7 mouse cellular contexts compared by ENCODE assay signal in genomic region chr17:33828892-33829291, GRCm38 (mm10). TPM values are rescaled to one million over a fixed set of nuclear protein-coding genes. Genes with fewer than 3 reads are reported as not detected.
DNase-seq lines count a peak whose midpoint lies in the region; ATAC-seq and TF ChIP-seq lines count a peak whose summit lies in the region.

No protein-coding gene starts in this region.

- H3K4me2 ChIP-seq in heart, embryonic 14.5 days (ENCODE audit: low read length): peak overlapping the region; percentile 32; the same call in 1 of the 2 replicates
- H3K4me2 ChIP-seq in liver, embryonic 15.5 days: no peak overlapping the region
- no peak overlapping the region for H3K4me2 ChIP-seq in hindbrain, embryonic 14.5 days (replicated peaks)

- CTCF ChIA-PET in Patski (lab: Charles Lee): interaction anchor here (1.3 to 4.6 kb wide), 2 partner anchors 12 to 50 kb away, joined by 4 to 18 read pairs; no protein-coding TSS in a partner anchor

- TF ChIP-seq CTCF in Patski (IDR thresholded peaks at IDR 0.05): peak; percentile 5

- no peak overlapping the region for H3K4me3 ChIP-seq in heart, embryonic 14.5 days (ENCODE audit: control insufficient read depth in 1 of 2, insufficient read depth in 1 of 2, low read depth in 1 of 2, low read length in 2 of 2)
- H3K4me3 ChIP-seq in liver, embryonic 15.5 days (replicated peaks): no peak overlapping the region
- no peak overlapping the region for H3K4me3 ChIP-seq in hindbrain, embryonic 14.5 days (replicated peaks; ENCODE audit: low read length)

- peak; percentile 59 for ATAC-seq in Patski
- peak; percentile 41; the same call in 1 of the 2 replicates for ATAC-seq in heart, embryonic 14.5 days (ENCODE audit: insufficient number of reproducible peaks, insufficient read depth, low FRiP score, low read depth)
- no peak for ATAC-seq in liver, embryonic 15.5 days (ENCODE audit: insufficient read depth)
- ATAC-seq in granulocyte monocyte progenitor cell, adult 5-6 weeks (replicated peaks; ENCODE audit: poor library complexity, severe bottlenecking): no peak
- no peak for ATAC-seq in megakaryocyte-erythroid progenitor cell, adult 5-6 weeks (replicated peaks; ENCODE audit: low FRiP score, low TSS enrichment, poor library complexity, severe bottlenecking)
- ATAC-seq in hindbrain, embryonic 14.5 days (ENCODE audit: low FRiP score): no peak

- peaks cover 58% of the 10 kb centered on the region for H3K36me3 ChIP-seq in heart, embryonic 14.5 days (ENCODE audit: control insufficient read depth, insufficient read depth, low read length)
- H3K36me3 ChIP-seq in liver, embryonic 15.5 days (replicated peaks): peaks cover 57% of the 10 kb centered on the region
- peaks cover 59% of the 10 kb centered on the region for H3K36me3 ChIP-seq in hindbrain, embryonic 14.5 days (replicated peaks; ENCODE audit: control insufficient read depth, insufficient read depth)

- H3K9ac ChIP-seq in heart, embryonic 14.5 days (ENCODE audit: low read length): no peak overlapping the region
- no peak overlapping the region for H3K9ac ChIP-seq in liver, embryonic 15.5 days
- no peak overlapping the region for H3K9ac ChIP-seq in hindbrain, embryonic 14.5 days

- in situ Hi-C loops in Patski (cut with MboI; ENCODE audit: low pct_unique_long_range_greater_than_20kb): loop anchor here (5.0 to 10.0 kb wide), 2 partner anchors 294 to 387 kb away; no protein-coding TSS in a partner anchor

- POLR2A ChIA-PET in Patski (lab: Charles Lee): no interaction called here

- WGBS in heart, embryonic 14.5 days: 18% methylated on average over 2 of the region's 2 CpGs
- WGBS in liver, embryonic 15.5 days (ENCODE audit: insufficient replicate concordance): 68% methylated on average over 2 of the region's 2 CpGs
- WGBS in hindbrain, embryonic 14.5 days: 75% methylated on average over 2 of the region's 2 CpGs

- DNase-seq in Patski (ENCODE audit: low read depth, low spot score): peak; percentile 68
- DNase-seq in adrenal gland, adult 8-10 months: peak; percentile 91
- no peak for DNase-seq in hindbrain, embryonic 14.5 days (ENCODE audit: low spot score)

- no peaks in the 10 kb centered on the region for H3K27me3 ChIP-seq in Patski
- no peaks in the 10 kb centered on the region for H3K27me3 ChIP-seq in heart, embryonic 14.5 days (ENCODE audit: control insufficient read depth, insufficient read depth, low read length)
- H3K27me3 ChIP-seq in liver, embryonic 15.5 days: no peaks in the 10 kb centered on the region
- H3K27me3 ChIP-seq in hindbrain, embryonic 14.5 days (ENCODE audit: control insufficient read depth, insufficient read depth, low read length): no peaks in the 10 kb centered on the region

- H3K4me1 ChIP-seq in heart, embryonic 14.5 days (ENCODE audit: control insufficient read depth in 2 of 2, insufficient read depth in 2 of 2, low read length in 2 of 2): peaks cover 4 to 28% of the 10 kb centered on the region in 2 experiments
- peaks cover 26% of the 10 kb centered on the region for H3K4me1 ChIP-seq in liver, embryonic 15.5 days (replicated peaks)
- peaks cover 9% of the 10 kb centered on the region for H3K4me1 ChIP-seq in hindbrain, embryonic 14.5 days (replicated peaks; ENCODE audit: control insufficient read depth, insufficient read depth, low read length)

- peak overlapping the region; percentile 30 to 64; a peak in 3 of 4 replicates for H3K27ac ChIP-seq in heart, embryonic 14.5 days (replicated peaks in 1 of 2; ENCODE audit: control insufficient read depth in 1 of 2, insufficient read depth in 1 of 2, low read depth in 2 of 2, low read length in 2 of 2)
- peak overlapping the region; percentile 46 for H3K27ac ChIP-seq in liver, embryonic 15.5 days (replicated peaks)
- H3K27ac ChIP-seq in hindbrain, embryonic 14.5 days: no peak overlapping the region

- no peaks in the 10 kb centered on the region for H3K9me3 ChIP-seq in heart, embryonic 14.5 days (ENCODE audit: control insufficient read depth, low read length)
- no peaks in the 10 kb centered on the region for H3K9me3 ChIP-seq in liver, embryonic 15.5 days (replicated peaks)
- H3K9me3 ChIP-seq in hindbrain, embryonic 14.5 days (ENCODE audit: control insufficient read depth, low read length): no peaks in the 10 kb centered on the region

RNA-seq across cellular contexts. Expression of gene Ndufa7, which starts 4.5 kb away (rescaled TPM):
- polyA plus RNA-seq in Patski (2021): 361 TPM
- total RNA-seq in adrenal gland, adult 8-10 months (2022): 100 to 1,000 TPM; 371 to 504 (median 430) TPM
- 628 and 707 TPM in 2 replicates for polyA plus RNA-seq in heart, embryonic 14.5 days (2014; fragmentation: Nextera tagmentation; extraction: Ambion mirVana)
- polyA plus RNA-seq in liver, embryonic 15.5 days (2015; fragmentation: Nextera tagmentation; extraction: Ambion mirVana): 240 and 251 TPM in 2 replicates
- total RNA-seq in granulocyte monocyte progenitor cell, adult 5-6 weeks (2014; fragmentation: Nextera tagmentation): 282 and 300 TPM in 2 replicates
- total RNA-seq in granulocyte monocyte progenitor cell, adult 5-6 weeks (2017): 133 and 200 TPM in 2 replicates
- 261 and 275 TPM in 2 replicates for total RNA-seq in megakaryocyte-erythroid progenitor cell, adult 5-6 weeks (2014; fragmentation: Nextera tagmentation)
- total RNA-seq in megakaryocyte-erythroid progenitor cell, adult 5-6 weeks (2017): 85.6 and 250 TPM in 2 replicates
- 487 and 568 TPM in 2 replicates for polyA plus RNA-seq in hindbrain, embryonic 14.5 days (2014; fragmentation: Nextera tagmentation; extraction: Ambion mirVana)

RNA-seq across cellular contexts. Expression of gene Rps28, which starts 4.5 kb away (rescaled TPM):
- polyA plus RNA-seq in Patski (2021): 1,207 TPM
- total RNA-seq in adrenal gland, adult 8-10 months (2022): 1,000 to 10,000 TPM; 1,538 to 1,820 (median 1,607) TPM
- polyA plus RNA-seq in heart, embryonic 14.5 days (2014; fragmentation: Nextera tagmentation; extraction: Ambion mirVana): 653 and 768 TPM in 2 replicates
- polyA plus RNA-seq in liver, embryonic 15.5 days (2015; fragmentation: Nextera tagmentation; extraction: Ambion mirVana): 356 and 444 TPM in 2 replicates
- 3,502 and 3,517 TPM in 2 replicates for total RNA-seq in granulocyte monocyte progenitor cell, adult 5-6 weeks (2014; fragmentation: Nextera tagmentation)
- total RNA-seq in granulocyte monocyte progenitor cell, adult 5-6 weeks (2017): 2,416 and 2,576 TPM in 2 replicates
- total RNA-seq in megakaryocyte-erythroid progenitor cell, adult 5-6 weeks (2014; fragmentation: Nextera tagmentation): 3,294 and 3,898 TPM in 2 replicates
- total RNA-seq in megakaryocyte-erythroid progenitor cell, adult 5-6 weeks (2017): 3,120 and 3,626 TPM in 2 replicates
- 580 and 749 TPM in 2 replicates for polyA plus RNA-seq in hindbrain, embryonic 14.5 days (2014; fragmentation: Nextera tagmentation; extraction: Ambion mirVana)

RNA-seq across cellular contexts. Expression of gene Cd320, which starts 14.0 kb away (rescaled TPM):
- 43.1 TPM for polyA plus RNA-seq in Patski (2021)
- 10 to 100 TPM; 29.5 to 63.3 (median 37.6) TPM for total RNA-seq in adrenal gland, adult 8-10 months (2022)
- polyA plus RNA-seq in heart, embryonic 14.5 days (2014; fragmentation: Nextera tagmentation; extraction: Ambion mirVana): 43.5 and 49.2 TPM in 2 replicates
- polyA plus RNA-seq in liver, embryonic 15.5 days (2015; fragmentation: Nextera tagmentation; extraction: Ambion mirVana): 14.4 and 14.7 TPM in 2 replicates
- 21.9 and 35.5 TPM in 2 replicates for total RNA-seq in granulocyte monocyte progenitor cell, adult 5-6 weeks (2014; fragmentation: Nextera tagmentation)
- 20.3 and 31.3 TPM in 2 replicates for total RNA-seq in granulocyte monocyte progenitor cell, adult 5-6 weeks (2017)
- 11.4 and 19.2 TPM in 2 replicates for total RNA-seq in megakaryocyte-erythroid progenitor cell, adult 5-6 weeks (2014; fragmentation: Nextera tagmentation)
- total RNA-seq in megakaryocyte-erythroid progenitor cell, adult 5-6 weeks (2017): 14.1 and 19.6 TPM in 2 replicates
- polyA plus RNA-seq in hindbrain, embryonic 14.5 days (2014; fragmentation: Nextera tagmentation; extraction: Ambion mirVana): 57.5 and 59.6 TPM in 2 replicates

RNA-seq across cellular contexts. Expression of gene Kank3, which starts 18.6 kb away (rescaled TPM):
- polyA plus RNA-seq in Patski (2021): 4.1 TPM
- total RNA-seq in adrenal gland, adult 8-10 months (2022): 100 to 1,000 TPM in 3 of 4 experiments, 10 to 100 TPM in 1; 69.8 to 130 (median 111) TPM
- 53.8 and 54.2 TPM in 2 replicates for polyA plus RNA-seq in heart, embryonic 14.5 days (2014; fragmentation: Nextera tagmentation; extraction: Ambion mirVana)
- 10.4 and 12.8 TPM in 2 replicates for polyA plus RNA-seq in liver, embryonic 15.5 days (2015; fragmentation: Nextera tagmentation; extraction: Ambion mirVana)
- 17.5 and 21.0 TPM in 2 replicates for total RNA-seq in granulocyte monocyte progenitor cell, adult 5-6 weeks (2014; fragmentation: Nextera tagmentation)
- total RNA-seq in granulocyte monocyte progenitor cell, adult 5-6 weeks (2017): 5.3 and 5.5 TPM in 2 replicates
- 12.0 and 19.7 TPM in 2 replicates for total RNA-seq in megakaryocyte-erythroid progenitor cell, adult 5-6 weeks (2014; fragmentation: Nextera tagmentation)
- total RNA-seq in megakaryocyte-erythroid progenitor cell, adult 5-6 weeks (2017): 1.6 and 2.4 TPM in 2 replicates
- 44.7 and 47.7 TPM in 2 replicates for polyA plus RNA-seq in hindbrain, embryonic 14.5 days (2014; fragmentation: Nextera tagmentation; extraction: Ambion mirVana)

RNA-seq across cellular contexts. Expression of gene Gm7029, which starts 44.7 kb away (rescaled TPM):
- not detected for polyA plus RNA-seq in Patski (2021)
- not detected for total RNA-seq in adrenal gland, adult 8-10 months (2022)
- not detected in 2 replicates for polyA plus RNA-seq in heart, embryonic 14.5 days (2014; fragmentation: Nextera tagmentation; extraction: Ambion mirVana)
- polyA plus RNA-seq in liver, embryonic 15.5 days (2015; fragmentation: Nextera tagmentation; extraction: Ambion mirVana): not detected in 2 replicates
- total RNA-seq in granulocyte monocyte progenitor cell, adult 5-6 weeks (2014; fragmentation: Nextera tagmentation): not detected in 2 replicates
- not detected in 2 replicates for total RNA-seq in granulocyte monocyte progenitor cell, adult 5-6 weeks (2017)
- not detected in 2 replicates for total RNA-seq in megakaryocyte-erythroid progenitor cell, adult 5-6 weeks (2014; fragmentation: Nextera tagmentation)
- not detected in 2 replicates for total RNA-seq in megakaryocyte-erythroid progenitor cell, adult 5-6 weeks (2017)
- polyA plus RNA-seq in hindbrain, embryonic 14.5 days (2014; fragmentation: Nextera tagmentation; extraction: Ambion mirVana): not detected in 2 replicates

Comparison
In these comparisons a context has a peak if more than half of its experiments do, and no peak if none do; other contexts are left out.
1. ATAC-seq: peak in Patski (single experiment) and heart, embryonic 14.5 days (single experiment); none in liver, embryonic 15.5 days (single experiment), granulocyte monocyte progenitor cell, adult 5-6 weeks (single experiment), megakaryocyte-erythroid progenitor cell, adult 5-6 weeks (single experiment) and hindbrain, embryonic 14.5 days (single experiment).